Mouse (Mus musculus) lung, postnatal 0 days (tissue): ENCODE data around the gene Hoxa3. TPM values are rescaled to one million over a fixed set of nuclear protein-coding genes. Genes with fewer than 3 reads are reported as not detected.

Experiments
- ATAC-seq: fragments of 200-750 bp; cut with Nextera tagmentation; 2 replicates; pipeline ENCODE4 v1.8.0; 2017; ENCODE audit warnings: moderate library complexity
- DNase-seq: peaks from one replicate; pipeline ENCODE4 v3.0.0-alpha.2; 2016; ENCODE audit warnings: low spot score
- H3K27ac ChIP-seq: fragments of 300-500 bp; sonication (generic); 2 replicates; pipeline ENCODE4 v1.5.1; 2014; ENCODE audit warnings: antibody characterized with exemption, mild to moderate bottlenecking, low read length, mixed read lengths
- H3K27me3 ChIP-seq: fragments of 300-500 bp; sonication (generic); replicated peaks from 2 replicates; pipeline ENCODE4 v1.6.1; 2014; ENCODE audit warnings: low read length, mixed read lengths; ENCODE audit not compliant: insufficient read depth
- H3K36me3 ChIP-seq: fragments of 300-500 bp; sonication (generic); 2 replicates; pipeline ENCODE4 v1.6.1; 2014; ENCODE audit warnings: low read length, mixed read lengths; ENCODE audit not compliant: insufficient read depth
- H3K4me1 ChIP-seq: fragments of 300-500 bp; sonication (generic); 2 replicates; pipeline ENCODE4 v1.6.1; 2014; ENCODE audit warnings: antibody characterized with exemption, low read depth, low read length, mixed read lengths; ENCODE audit not compliant: insufficient read depth
- H3K4me2 ChIP-seq: fragments of 300-500 bp; sonication (generic); replicated peaks from 2 replicates; pipeline ENCODE4 v1.6.1; 2014; ENCODE audit warnings: low read depth, mild to moderate bottlenecking, low read length, moderate library complexity, mixed read lengths
- H3K4me3 ChIP-seq: fragments of 300-500 bp; sonication (generic); 2 replicates; pipeline ENCODE4 v1.5.1; 2014; ENCODE audit warnings: low read depth, low read length
- H3K9ac ChIP-seq: fragments of 300-500 bp; sonication (generic); replicated peaks from 2 replicates; pipeline ENCODE4 v1.6.1; 2014; ENCODE audit warnings: low read depth, mild to moderate bottlenecking
- H3K9me3 ChIP-seq: fragments of 300-500 bp; sonication (generic); 2 replicates; pipeline ENCODE4 v1.6.1; 2016; ENCODE audit warnings: low read length, mixed read lengths
- CTCF ChIP-seq: IDR thresholded peaks from 2 replicates; pipeline ENCODE4 v1.5.1; 2016; ENCODE audit warnings: antibody characterized with exemption, mild to moderate bottlenecking
- EP300 ChIP-seq: IDR thresholded peaks from 2 replicates; pipeline ENCODE4 v1.6.1; 2016; ENCODE audit warnings: antibody characterized with exemption, mild to moderate bottlenecking, control low read depth
- WGBS: fragments of 180-500 bp; shearing (Covaris S2); extraction: QIAGEN DNeasy Blood & Tissue Kit; methylation state at CpG from one replicate; pipeline ENCODE4 v1.1.7; 2014; 5-methylcytosine and 5-hydroxymethylcytosine counted together
- polyA plus RNA-seq: library from polyadenylated mRNA; unstranded; fragments of >200 nt; fragmentation: Nextera tagmentation; extraction: Ambion mirVana; gene quantifications from 2 replicates; pipeline ENCODE4 v1.2.1, GENCODE M21; 2015

The Hoxa3 gene
- polyA plus RNA-seq, 1 experiment from 2014 or later: 4.3 TPM

GRCm38 (mm10) chr6:52178918-52179665, 34.0 kb downstream of the Hoxa3 start:
- Histone ChIP-seq H3K4me2 (peak overlapping the region; percentile 62), H3K27ac (peak overlapping the region; percentile 73), H3K9me3 (no peaks in the 10 kb centered on the region), H3K4me3 (peak overlapping the region; percentile 56), H3K4me1 (no peaks in the 10 kb centered on the region), H3K27me3 (peaks cover 13% of the 10 kb centered on the region), H3K9ac (peak overlapping the region; percentile 65), H3K36me3 (no peaks in the 10 kb centered on the region)
- DNase-seq (peak; percentile 18), ATAC-seq (no peak)
- TF ChIP-seq CTCF (no peak), EP300 (no peak)
- WGBS: 8% methylated on average over 3 of the region's 4 CpGs

- Histone ChIP-seq H3K9ac (peak overlapping the region; percentile 65), H3K9me3 (no peaks in the 10 kb centered on the region), H3K36me3 (no peaks in the 10 kb centered on the region), H3K27me3 (peaks cover 9% of the 10 kb centered on the region), H3K4me1 (no peaks in the 10 kb centered on the region), H3K4me3 (peak overlapping the region; percentile 56), H3K27ac (peak overlapping the region; percentile 89), H3K4me2 (peak overlapping the region; percentile 62)
- DNase-seq (no peak), ATAC-seq (no peak)
- 7% methylated on average over 9 of the region's 9 CpGs for WGBS
- TF ChIP-seq EP300: no peak
Observed at GRCm38 (mm10) chr6:52177806-52178205, 35.3 kb downstream of the Hoxa3 start.

- no peaks in the 10 kb centered on the region for H3K9me3 ChIP-seq
- H3K4me2 ChIP-seq: peak within 1 kb of the TSS; percentile 62
- ATAC-seq (no peak), DNase-seq (peak; percentile 64)
- H3K27me3 ChIP-seq: peaks cover 9% of the 10 kb centered on the region
- peak within 1 kb of the TSS; percentile 56 for H3K4me3 ChIP-seq
- WGBS: 1% methylated on average over 36 of the region's 36 CpGs
- no peaks in the 10 kb centered on the region for H3K4me1 ChIP-seq
- H3K36me3 ChIP-seq: no peaks in the 10 kb centered on the region
- peak within 1 kb of the TSS; percentile 65 for H3K9ac ChIP-seq
- TF ChIP-seq CTCF (no peak), EP300 (no peak)
- peak within 1 kb of the TSS; percentile 89 for H3K27ac ChIP-seq
Observed at GRCm38 (mm10) chr6:52177061-52177735, 35.9 kb downstream of the Hoxa3 start, which contains the start of gene 5730596B20Rik. TSS of gene 5730596B20Rik (plus strand) at chr6:52177498.

- 4% methylated on average over 6 of the region's 6 CpGs for whole genome bisulfite sequencing
- Histone ChIP-seq H3K9ac (peak overlapping the region; percentile 65), H3K4me2 (peak overlapping the region; percentile 62), H3K27ac (peak overlapping the region; percentile 89), H3K36me3 (no peaks in the 10 kb centered on the region), H3K4me1 (no peaks in the 10 kb centered on the region), H3K4me3 (peak overlapping the region; percentile 56), H3K27me3 (peaks cover 3% of the 10 kb centered on the region; the same call in 1 of the 2 replicates), H3K9me3 (no peaks in the 10 kb centered on the region)
- DNase-seq (no peak), ATAC-seq (no peak)
- TF ChIP-seq EP300: no peak
- no peak for TF ChIP-seq CTCF
Observed at GRCm38 (mm10) chr6:52176391-52176790, 36.7 kb downstream of the Hoxa3 start.

GRCm38 (mm10) chr6:52175864-52176263, 37.3 kb downstream of the Hoxa3 start:
- WGBS: 2% methylated on average over 20 of the region's 35 CpGs
- ATAC-seq (peak; percentile 64), DNase-seq (peak; percentile 86)
- Histone ChIP-seq H3K4me1 (no peaks in the 10 kb centered on the region), H3K36me3 (no peaks in the 10 kb centered on the region), H3K27ac (peak overlapping the region; percentile 89), H3K27me3 (peaks cover 3% of the 10 kb centered on the region; the same call in 1 of the 2 replicates), H3K4me3 (peak overlapping the region; percentile 56), H3K9me3 (no peaks in the 10 kb centered on the region), H3K4me2 (peak overlapping the region; percentile 62), H3K9ac (peak overlapping the region; percentile 65)
- no peak for TF ChIP-seq EP300
- no peak for TF ChIP-seq CTCF

GRCm38 (mm10) chr6:52174968-52175751, 38.0 kb downstream of the Hoxa3 start:
- TF ChIP-seq CTCF: no peak
- Histone ChIP-seq H3K9me3 (no peaks in the 10 kb centered on the region), H3K27ac (peak overlapping the region; percentile 89), H3K4me3 (peak overlapping the region; percentile 56), H3K9ac (peak overlapping the region; percentile 65), H3K27me3 (peaks cover 4% of the 10 kb centered on the region; the same call in 1 of the 2 replicates), H3K4me2 (peak overlapping the region; percentile 62), H3K4me1 (peaks cover 1% of the 10 kb centered on the region; the same call in 1 of the 2 replicates), H3K36me3 (no peaks in the 10 kb centered on the region)
- ATAC-seq: peak; percentile 28
- 1% methylated on average over 35 of the region's 41 CpGs for WGBS
- DNase-seq: peak; percentile 82
